Mouse (Mus musculus) cortical plate, adult 2 months (tissue): Measurements from ENCODE around the gene Ms4a10. TPM values are rescaled to one million over a fixed set of nuclear protein-coding genes. Genes with fewer than 3 reads are reported as not detected.

Experiments
- H3K27ac ChIP-seq: fragments of 200-500 bp; 2 replicates; pipeline ENCODE4 v1.5.1; 2012; ENCODE audit warnings: low read length, control low read depth, inconsistent platforms; ENCODE audit not compliant: insufficient read depth
- H3K4me1 ChIP-seq: fragments of 200-500 bp; 2 replicates; pipeline ENCODE4 v1.6.1; 2011; ENCODE audit warnings: low read length; ENCODE audit not compliant: control insufficient read depth, insufficient read depth
- H3K4me3 ChIP-seq: fragments of 200-500 bp; 2 replicates; pipeline ENCODE4 v1.5.1; 2011; ENCODE audit warnings: mild to moderate bottlenecking, low read length, control low read depth; ENCODE audit not compliant: insufficient read depth
- CTCF ChIP-seq: fragments of 200-500 bp; IDR thresholded peaks from 2 replicates; pipeline ENCODE4 v1.5.1; 2011; ENCODE audit warnings: mild to moderate bottlenecking, control low read depth, low read length; ENCODE audit not compliant: insufficient read depth; ENCODE audit errors: extremely low read depth
- POLR2A ChIP-seq: fragments of 200-500 bp; IDR thresholded peaks from 2 replicates; pipeline ENCODE4 v1.6.1; 2011; ENCODE audit warnings: mild to moderate bottlenecking, low read length, control low read depth; ENCODE audit not compliant: insufficient read depth; ENCODE audit errors: extremely low read depth
- polyA plus RNA-seq: library from polyadenylated mRNA; depleted of rRNA; stranded (reverse); fragments of >200 nt; gene quantifications from 2 replicates; pipeline ENCODE4 v1.2.3, GENCODE M21; 2012; rRNA removed

Ms4a10 gene
- not detected in 2 replicates for polyA plus RNA-seq

- no peak within 1 kb of the TSS for H3K4me3 ChIP-seq
- H3K27ac ChIP-seq: no peak within 1 kb of the TSS
- H3K4me1 ChIP-seq: no peaks in the 10 kb centered on the region
- TF ChIP-seq POLR2A (no peak), CTCF (no peak)
Observed at GRCm38 (mm10) chr19:10974238-10974865, at the start of gene Ms4a10. Gene Ms4a10, minus strand, starts transcription at chr19:10974670.

DNA sequence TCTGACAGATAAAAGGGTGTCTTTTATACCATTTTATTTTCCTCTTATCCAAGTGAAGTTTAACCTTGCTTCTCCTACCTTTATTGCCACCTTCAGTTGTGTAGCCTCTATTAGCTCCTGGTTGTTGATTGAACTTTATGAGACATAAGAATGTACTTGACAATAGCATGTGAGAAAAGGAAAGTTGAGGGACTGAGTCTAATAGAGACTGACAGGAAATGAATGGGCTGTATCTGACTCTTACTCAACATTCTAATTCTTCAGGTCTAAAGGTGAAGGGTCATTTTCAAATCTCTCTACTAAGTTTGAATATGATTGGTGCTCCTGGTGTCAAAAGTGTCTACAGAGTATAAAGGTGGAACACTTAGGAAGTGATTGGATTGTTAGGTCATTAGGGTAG is 47.9 kb upstream of the Ms4a10 start:
- TF ChIP-seq CTCF: no peak
- TF ChIP-seq POLR2A: no peak
- Histone ChIP-seq H3K27ac (no peak overlapping the region), H3K4me3 (no peak overlapping the region), H3K4me1 (no peaks in the 10 kb centered on the region)

DNA sequence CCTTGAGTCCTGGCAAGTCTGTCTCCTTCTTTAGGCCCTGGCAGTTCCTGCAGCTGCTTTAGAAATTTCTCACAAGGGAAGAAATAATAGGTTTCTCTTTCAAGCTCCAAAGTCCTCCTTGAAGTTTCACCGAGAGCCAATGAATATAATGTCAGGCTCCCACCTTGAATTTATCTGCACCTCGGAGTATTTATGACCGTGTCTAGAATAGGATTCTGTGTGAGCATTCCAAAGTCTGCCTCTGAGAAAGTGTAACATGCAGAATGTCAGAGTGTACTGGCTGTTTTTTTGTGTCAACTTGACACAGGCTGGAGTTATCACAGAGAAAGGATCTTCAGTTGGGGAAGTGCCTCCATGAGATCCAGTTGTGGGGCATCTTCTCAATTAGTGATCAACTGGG is 43.4 kb upstream of the Ms4a10 start, which contains the start of gene Ms4a18:
TSS of gene Ms4a18 (minus strand) at position 141 of the 400 bp plus-strand sequence.
- H3K4me1 ChIP-seq: no peaks in the 10 kb centered on the region
- TF ChIP-seq POLR2A (no peak), CTCF (no peak)
- H3K27ac ChIP-seq: no peak within 1 kb of the TSS
- H3K4me3 ChIP-seq: no peak within 1 kb of the TSS

- Histone ChIP-seq H3K4me1 (no peaks in the 10 kb centered on the region), H3K4me3 (no peak overlapping the region), H3K27ac (no peak overlapping the region)
- no peak for TF ChIP-seq CTCF
- no peak for TF ChIP-seq POLR2A
Observed at GRCm38 (mm10) chr19:11017251-11017650, 42.8 kb upstream of the Ms4a10 start.

GRCm38 (mm10) chr19:11015998-11016397 is 41.5 kb upstream of the Ms4a10 start:
- Histone ChIP-seq H3K4me1 (no peaks in the 10 kb centered on the region), H3K27ac (no peak overlapping the region), H3K4me3 (no peak overlapping the region)
- TF ChIP-seq POLR2A (no peak), CTCF (no peak)

DNA sequence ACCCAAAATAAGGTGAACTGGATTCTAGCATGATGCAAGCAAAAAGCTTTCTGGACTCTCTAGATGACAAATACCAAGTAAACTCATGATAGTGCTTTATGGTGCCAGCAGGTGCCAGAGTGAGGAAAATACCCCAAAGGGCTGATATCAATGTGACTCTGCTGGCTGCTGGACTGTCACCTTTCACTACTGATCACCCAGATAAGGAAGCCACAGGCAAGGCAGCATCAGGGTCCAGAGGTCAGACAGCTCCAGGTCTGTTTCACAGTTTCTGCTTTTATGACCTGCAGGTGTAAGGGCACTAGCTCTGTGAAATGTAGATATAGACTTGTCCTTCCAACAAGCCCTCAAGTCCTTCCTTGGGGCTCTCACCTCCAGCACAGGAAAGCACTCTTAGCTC is 41.0 kb upstream of the Ms4a10 start:
- TF ChIP-seq CTCF: no peak
- TF ChIP-seq POLR2A: no peak
- no peak overlapping the region for H3K4me3 ChIP-seq
- no peaks in the 10 kb centered on the region for H3K4me1 ChIP-seq
- no peak overlapping the region for H3K27ac ChIP-seq

DNA sequence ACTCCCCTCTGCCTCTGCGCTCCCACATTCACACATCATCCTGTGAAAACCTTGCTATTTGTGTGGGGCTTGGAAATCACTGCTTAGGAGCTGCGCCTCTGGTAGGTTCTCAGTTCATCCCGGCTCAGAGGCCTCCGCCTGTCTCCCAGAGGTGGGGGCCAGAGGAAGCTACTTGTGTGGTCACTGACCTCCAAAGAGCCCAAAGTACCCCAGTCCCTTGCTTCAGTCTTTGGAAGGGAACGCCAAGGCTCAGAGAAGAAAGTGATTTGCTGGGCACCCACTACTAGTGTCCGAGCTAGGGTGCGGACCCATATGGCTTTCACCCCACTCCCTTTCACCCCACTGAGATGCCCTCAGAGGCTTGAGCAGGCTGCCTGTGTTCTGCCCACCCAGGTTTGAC is 18.7 kb upstream of the Ms4a10 start, which contains the start of gene Ms4a15:
TSS of gene Ms4a15 (minus strand) at position 101 of the 400 bp plus-strand sequence.
- Histone ChIP-seq H3K4me1 (no peaks in the 10 kb centered on the region), H3K27ac (no peak within 1 kb of the TSS), H3K4me3 (no peak within 1 kb of the TSS)
- no peak for TF ChIP-seq CTCF
- no peak for TF ChIP-seq POLR2A

GRCm38 (mm10) chr19:10991911-10992310 is 17.4 kb upstream of the Ms4a10 start:
- no peak for TF ChIP-seq POLR2A
- Histone ChIP-seq H3K27ac (no peak overlapping the region), H3K4me1 (no peaks in the 10 kb centered on the region), H3K4me3 (no peak overlapping the region)

GRCm38 (mm10) chr19:10990751-10991150 is 16.3 kb upstream of the Ms4a10 start:
- TF ChIP-seq CTCF: no peak
- TF ChIP-seq POLR2A: no peak
- Histone ChIP-seq H3K27ac (no peak overlapping the region), H3K4me1 (no peaks in the 10 kb centered on the region), H3K4me3 (no peak overlapping the region)

- TF ChIP-seq CTCF (no peak), POLR2A (no peak)
- Histone ChIP-seq H3K4me3 (no peak overlapping the region), H3K4me1 (no peaks in the 10 kb centered on the region), H3K27ac (no peak overlapping the region)
Observed at GRCm38 (mm10) chr19:10988563-10988962, 14.1 kb upstream of the Ms4a10 start.
